Mouse (Mus musculus) heart, embryonic 15.5 days (tissue): ENCODE data around the gene Gba. TPM values are rescaled to one million over a fixed set of nuclear protein-coding genes. Genes with fewer than 3 reads are reported as not detected.
"Not testable (repeated sequence)": the region's sequence is repeated elsewhere in the genome, so short reads cannot be mapped to it uniquely, and the experiment has no call there.

Experiments
- ATAC-seq: fragments of 200-750 bp; cut with Nextera tagmentation; replicated peaks from 2 replicates; pipeline ENCODE4 v1.8.0; 2017; ENCODE audit warnings: low read depth, moderate TSS enrichment; ENCODE audit not compliant: insufficient number of reproducible peaks, insufficient read depth, low FRiP score
- H3K27ac ChIP-seq: fragments of 300-500 bp; sonication (generic); 2 replicates; pipeline ENCODE4 v1.5.1; 2015; ENCODE audit warnings: mild to moderate bottlenecking, inconsistent platforms
- H3K27me3 ChIP-seq: fragments of 300-500 bp; sonication (generic); 2 replicates; pipeline ENCODE4 v1.6.1; 2015; ENCODE audit warnings: inconsistent platforms
- H3K36me3 ChIP-seq: fragments of 300-500 bp; sonication (generic); 2 replicates; pipeline ENCODE4 v1.6.1; 2015; ENCODE audit warnings: mild to moderate bottlenecking, inconsistent platforms
- H3K4me1 ChIP-seq: fragments of 300-500 bp; sonication (generic); replicated peaks from 2 replicates; pipeline ENCODE4 v1.6.1; 2015; ENCODE audit warnings: inconsistent platforms
- H3K4me2 ChIP-seq: fragments of 300-500 bp; sonication (generic); 2 replicates; pipeline ENCODE4 v1.6.1; 2015; ENCODE audit warnings: inconsistent platforms, mild to moderate bottlenecking, moderate library complexity
- H3K4me3 ChIP-seq: fragments of 300-500 bp; sonication (generic); 2 replicates; pipeline ENCODE4 v1.5.1; 2015; ENCODE audit warnings: mild to moderate bottlenecking, inconsistent platforms
- H3K9ac ChIP-seq: fragments of 300-500 bp; sonication (generic); 2 replicates; pipeline ENCODE4 v1.6.1; 2015; ENCODE audit warnings: mild to moderate bottlenecking, inconsistent platforms
- H3K9me3 ChIP-seq: fragments of 300-500 bp; sonication (generic); replicated peaks from 2 replicates; pipeline ENCODE4 v1.6.1; 2016; ENCODE audit warnings: inconsistent platforms
- WGBS: fragments of 180-500 bp; shearing (Covaris S2); methylation state at CpG from one replicate; pipeline ENCODE4 v1.1.7; 2015; ENCODE audit warnings: mixed read lengths; 5-methylcytosine and 5-hydroxymethylcytosine counted together
- polyA plus RNA-seq: library from polyadenylated mRNA; unstranded; fragments of >200 nt; fragmentation: Nextera tagmentation; extraction: Ambion mirVana; gene quantifications from 2 replicates; pipeline ENCODE4 v1.2.1, GENCODE M21; 2015

Gba gene
- polyA plus RNA-seq: 27.3 and 34.7 TPM in 2 replicates

DNA sequence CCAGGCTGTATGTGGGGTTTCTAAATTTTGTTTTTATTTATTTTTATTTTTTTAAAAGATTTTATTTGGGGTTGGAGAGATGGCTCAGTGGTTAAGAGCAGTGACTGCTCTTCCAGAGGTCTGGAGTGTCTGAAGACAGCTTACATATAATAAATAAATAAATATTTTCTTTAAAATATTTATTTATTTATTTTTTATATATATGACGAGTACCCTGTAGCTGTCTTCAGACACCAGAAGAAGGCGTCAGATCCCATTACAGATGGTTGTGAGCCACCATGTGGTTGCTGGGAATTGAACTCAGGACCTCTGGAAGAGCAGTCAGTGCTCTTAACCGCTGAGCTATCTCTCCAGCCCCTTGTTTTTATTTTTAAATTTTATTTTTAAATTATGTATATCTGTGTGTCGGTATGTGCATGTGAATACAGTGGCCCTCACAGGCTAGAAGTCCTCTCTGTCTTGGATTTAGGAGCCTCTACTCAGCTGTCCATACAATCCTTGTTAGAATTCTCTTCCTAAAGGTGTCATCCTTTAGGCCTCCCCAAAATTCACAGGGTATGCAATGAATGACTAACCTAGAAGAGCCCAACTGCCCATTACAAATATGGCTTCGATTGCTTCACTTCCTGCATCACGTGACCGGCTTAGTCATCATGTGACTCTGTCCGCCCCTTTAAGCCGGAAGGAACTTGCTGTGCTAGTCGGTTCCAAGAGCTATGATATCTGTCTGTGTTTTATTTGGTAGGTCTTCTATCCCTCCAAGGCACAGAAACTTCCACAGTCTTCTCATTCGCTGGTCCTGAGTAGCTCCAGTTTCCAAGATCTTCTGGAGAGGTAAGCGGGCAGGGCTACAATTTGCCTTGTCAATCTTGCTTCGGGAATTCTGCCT, at the start of gene Gba:
TSS of gene Gba (plus strand) at position 676 of the 889 bp plus-strand sequence.
- peak; percentile 73 for ATAC-seq
- 24% methylated on average over 13 of the region's 13 CpGs for WGBS
- Histone ChIP-seq H3K27ac (peak within 1 kb of the TSS; percentile 5; the same call in 1 of the 2 replicates), H3K9me3 (no peaks in the 10 kb centered on the region), H3K27me3 (no peaks in the 10 kb centered on the region), H3K4me3 (peak within 1 kb of the TSS; percentile 52), H3K4me1 (peaks cover 5% of the 10 kb centered on the region), H3K36me3 (peaks cover 27% of the 10 kb centered on the region; the same call in 1 of the 2 replicates), H3K4me2 (peak within 1 kb of the TSS; percentile 70), H3K9ac (peak within 1 kb of the TSS; percentile 52)

DNA sequence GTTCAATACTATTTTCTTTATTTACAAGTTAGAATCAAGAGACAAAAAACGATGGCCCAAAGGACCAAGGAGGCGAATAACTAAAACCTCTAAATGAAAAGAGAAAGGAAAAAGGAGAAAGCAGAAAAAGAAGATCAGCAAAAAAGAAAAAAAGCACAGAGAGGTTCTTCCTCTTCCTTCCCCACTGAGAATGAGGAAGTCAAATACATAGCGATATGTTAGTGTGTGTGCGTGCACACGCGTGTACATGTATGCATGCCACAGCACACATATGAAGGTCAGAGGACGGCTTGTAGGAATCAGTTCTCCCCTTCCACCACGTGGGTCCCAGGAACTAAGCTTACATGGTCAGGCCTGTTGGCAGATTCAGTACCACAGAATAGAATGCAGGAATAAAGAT, 45.8 kb upstream of the Gba start:
- H3K27me3 ChIP-seq: peaks cover 43% of the 10 kb centered on the region
- H3K27ac ChIP-seq: no peak overlapping the region
- H3K36me3 ChIP-seq: no peaks in the 10 kb centered on the region
- 86% methylated on average over 8 of the region's 8 CpGs for WGBS
- H3K9me3 ChIP-seq: no peaks in the 10 kb centered on the region
- no peak overlapping the region for H3K9ac ChIP-seq
- no peak overlapping the region for H3K4me3 ChIP-seq
- peaks cover 17% of the 10 kb centered on the region for H3K4me1 ChIP-seq
- H3K4me2 ChIP-seq: no peak overlapping the region
- ATAC-seq: no peak

DNA sequence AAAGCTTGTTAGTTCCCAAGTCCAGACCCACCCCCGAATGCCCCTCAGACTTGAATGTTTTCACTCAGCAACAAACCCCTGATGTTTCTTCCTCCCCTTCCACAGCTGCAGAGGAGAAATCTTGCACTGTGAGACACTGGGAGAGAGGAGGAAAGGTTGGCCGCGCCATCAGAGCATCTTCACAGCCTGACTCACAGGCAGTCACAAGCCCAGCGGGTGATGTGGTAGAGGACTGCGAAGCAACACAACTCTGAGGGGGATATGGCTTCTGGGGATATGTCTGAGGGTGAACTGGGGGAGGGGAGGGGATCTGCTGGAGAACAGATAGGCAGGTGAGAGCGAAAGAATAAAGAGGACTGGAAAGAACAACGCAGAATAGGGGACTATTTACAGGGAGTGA, 44.1 kb upstream of the Gba start:
- Histone ChIP-seq H3K9me3 (no peaks in the 10 kb centered on the region), H3K4me2 (no peak overlapping the region), H3K9ac (no peak overlapping the region), H3K27ac (no peak overlapping the region), H3K4me1 (peaks cover 17% of the 10 kb centered on the region), H3K27me3 (peaks cover 29% of the 10 kb centered on the region), H3K4me3 (0 out of 2 replicates have a peak overlapping the region, but pooled peaks have one; percentile 67), H3K36me3 (no peaks in the 10 kb centered on the region)
- no peak for ATAC-seq
- 18% methylated on average over 7 of the region's 7 CpGs for WGBS

DNA sequence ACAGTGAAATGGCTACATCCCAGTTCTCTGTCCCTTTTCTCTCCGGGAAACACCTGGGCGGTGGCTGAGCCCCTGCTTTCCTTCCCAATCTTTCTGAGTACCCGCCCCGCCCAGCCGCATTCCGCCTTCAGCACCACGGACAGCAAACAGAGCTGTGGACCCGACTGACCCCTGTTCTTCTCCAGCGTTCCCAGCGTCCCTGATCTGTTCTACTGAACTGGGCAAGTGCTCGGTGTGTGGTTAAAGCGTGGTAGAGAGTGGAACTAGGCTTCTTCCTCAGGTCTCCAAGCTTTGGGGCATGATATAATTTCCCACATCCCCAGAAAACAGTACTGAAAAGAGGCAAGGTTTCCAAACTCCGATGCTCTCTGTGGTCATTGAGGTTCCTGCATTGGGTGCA, 43.5 kb upstream of the Gba start:
- H3K27ac ChIP-seq: no peak overlapping the region
- H3K36me3 ChIP-seq: no peaks in the 10 kb centered on the region
- H3K4me2 ChIP-seq: peak overlapping the region; percentile 100
- WGBS: 3% methylated on average over 13 of the region's 13 CpGs
- H3K4me1 ChIP-seq: peaks cover 23% of the 10 kb centered on the region
- H3K4me3 ChIP-seq: peak overlapping the region; percentile 67
- H3K9me3 ChIP-seq: no peaks in the 10 kb centered on the region
- no peak for ATAC-seq
- H3K27me3 ChIP-seq: peaks cover 29% of the 10 kb centered on the region
- 0 out of 2 replicates have a peak overlapping the region, but pooled peaks have one; percentile 46 for H3K9ac ChIP-seq

DNA sequence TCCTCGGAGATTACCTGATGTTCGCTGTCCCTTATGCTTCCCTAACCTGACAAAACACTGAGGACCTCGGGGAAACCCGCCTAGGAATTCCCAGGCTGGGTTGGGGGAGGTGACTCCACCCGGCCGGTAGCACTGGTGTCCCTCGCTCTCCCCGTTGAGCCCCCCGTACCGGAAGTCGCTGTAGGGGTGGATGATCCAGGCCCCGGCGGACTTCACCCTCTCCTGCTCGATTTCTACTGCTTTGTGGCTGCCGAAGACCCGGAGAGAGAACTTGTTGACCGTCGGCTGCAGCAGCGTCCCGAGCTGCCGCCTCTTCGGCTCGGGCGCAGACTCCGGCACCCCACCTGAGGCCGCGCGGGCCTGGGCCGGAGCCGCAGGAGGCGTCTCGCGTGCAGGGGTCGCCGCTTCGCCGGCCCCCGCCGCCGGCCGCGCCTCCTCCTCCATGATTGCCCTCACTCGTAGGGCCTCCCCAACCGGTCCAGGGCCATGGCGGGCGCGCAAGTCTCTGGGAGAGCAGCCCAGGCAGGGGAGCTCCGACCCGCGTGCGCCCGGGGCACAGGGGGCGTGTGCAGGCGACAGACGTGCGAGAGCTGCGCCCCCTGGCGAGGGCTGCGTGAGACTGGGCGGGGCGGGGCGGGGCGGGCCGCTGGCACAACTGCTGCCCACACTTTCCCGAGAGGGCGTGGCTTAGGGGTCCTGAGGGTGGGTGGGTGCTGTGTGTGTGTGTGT, 42.9 kb upstream of the Gba start, which contains the start of gene Hcn3:
TSS of gene Hcn3 (minus strand) at position 581 of the 729 bp plus-strand sequence.
- Histone ChIP-seq H3K4me3 (peak within 1 kb of the TSS; percentile 67), H3K27me3 (peaks cover 28% of the 10 kb centered on the region), H3K9me3 (no peaks in the 10 kb centered on the region), H3K36me3 (no peaks in the 10 kb centered on the region), H3K27ac (no peak within 1 kb of the TSS), H3K9ac (peak within 1 kb of the TSS; percentile 46), H3K4me2 (peak within 1 kb of the TSS; percentile 100), H3K4me1 (peaks cover 23% of the 10 kb centered on the region)
- WGBS: under 1% methylated on average over 65 of the region's 66 CpGs
- peak; percentile 70 for ATAC-seq

DNA sequence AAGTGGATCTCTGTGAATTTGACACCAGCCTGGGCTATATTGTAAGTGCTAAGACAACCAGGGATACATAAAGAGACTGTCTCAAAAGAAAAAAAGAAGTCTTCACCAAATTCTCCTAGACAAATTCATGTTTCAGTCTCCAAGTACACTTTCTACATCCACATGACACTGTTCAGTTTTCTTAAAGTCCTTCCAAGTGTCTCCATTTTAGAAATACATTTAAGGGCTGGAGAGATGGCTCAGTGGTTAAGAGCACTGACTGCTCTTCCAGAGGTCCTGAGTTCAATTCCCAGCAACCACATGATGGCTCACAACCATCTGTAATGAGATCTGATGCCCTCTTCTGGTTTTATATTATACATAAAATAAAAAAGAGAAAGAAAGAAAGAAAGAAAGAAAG, 41.5 kb upstream of the Gba start:
- H3K9me3 ChIP-seq, H3K9ac ChIP-seq, ATAC-seq, H3K4me2 ChIP-seq, H3K27ac ChIP-seq, H3K4me3 ChIP-seq, H3K36me3 ChIP-seq: not testable (repeated sequence)
- Histone ChIP-seq H3K27me3 (peaks cover 25% of the 10 kb centered on the region), H3K4me1 (peaks cover 33% of the 10 kb centered on the region)

DNA sequence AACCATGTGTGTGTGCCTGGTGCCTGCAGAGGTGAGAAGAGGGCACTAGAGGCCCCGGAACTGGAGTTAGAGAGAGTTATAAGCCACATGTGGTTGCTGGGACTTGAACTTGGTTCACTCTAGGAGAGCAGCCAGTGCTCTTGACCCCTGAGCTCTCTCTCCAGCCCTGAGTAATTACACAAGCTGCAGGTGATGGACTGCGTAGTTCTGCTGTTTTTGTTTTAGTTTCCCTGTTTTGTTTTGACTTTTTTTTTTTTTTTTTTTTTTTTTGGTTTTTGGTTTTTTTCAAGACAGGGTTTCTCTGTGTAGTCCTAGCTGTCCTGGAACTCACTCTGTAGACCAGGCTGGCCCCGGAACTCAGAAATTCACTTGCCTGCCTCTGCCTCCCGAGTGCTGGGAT, 40.9 kb upstream of the Gba start:
- H3K27me3 ChIP-seq: peaks cover 25% of the 10 kb centered on the region
- peaks cover 38% of the 10 kb centered on the region for H3K4me1 ChIP-seq
- no peak overlapping the region for H3K9ac ChIP-seq
- WGBS: 69% methylated on average over 4 of the region's 4 CpGs
- H3K4me2 ChIP-seq: no peak overlapping the region
- H3K9me3 ChIP-seq: no peaks in the 10 kb centered on the region
- no peak overlapping the region for H3K4me3 ChIP-seq
- ATAC-seq: no peak
- no peak overlapping the region for H3K27ac ChIP-seq
- peaks cover 4% of the 10 kb centered on the region; the same call in 1 of the 2 replicates for H3K36me3 ChIP-seq

DNA sequence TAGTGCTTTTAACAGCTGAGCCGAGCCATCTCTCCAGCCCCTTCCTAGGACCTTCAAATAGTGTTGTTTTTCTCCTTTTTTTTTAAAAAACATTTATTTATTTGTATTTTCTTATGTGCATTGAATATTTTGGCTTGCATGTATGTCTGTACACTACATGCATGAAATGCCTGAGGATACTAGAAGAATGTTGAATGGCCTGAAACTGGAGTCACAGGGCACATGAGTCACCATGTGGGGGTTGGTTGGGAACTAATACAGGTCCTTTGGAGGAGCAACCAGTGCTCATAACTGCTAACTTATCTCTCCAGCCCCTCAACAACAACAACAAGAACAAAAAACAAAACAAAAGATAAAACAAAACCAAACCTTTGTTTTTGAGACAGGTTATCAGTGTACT, 39.6 kb upstream of the Gba start:
- H3K4me1 ChIP-seq: peaks cover 39% of the 10 kb centered on the region
- H3K27ac ChIP-seq: no peak overlapping the region
- H3K27me3 ChIP-seq: peaks cover 18% of the 10 kb centered on the region
- H3K9me3 ChIP-seq: no peaks in the 10 kb centered on the region
- no peak overlapping the region for H3K4me2 ChIP-seq
- 75% methylated on average over 1 of the region's 1 CpGs for WGBS
- no peak overlapping the region for H3K4me3 ChIP-seq
- no peak for ATAC-seq
- H3K9ac ChIP-seq: no peak overlapping the region
- H3K36me3 ChIP-seq: peaks cover 15% of the 10 kb centered on the region

DNA sequence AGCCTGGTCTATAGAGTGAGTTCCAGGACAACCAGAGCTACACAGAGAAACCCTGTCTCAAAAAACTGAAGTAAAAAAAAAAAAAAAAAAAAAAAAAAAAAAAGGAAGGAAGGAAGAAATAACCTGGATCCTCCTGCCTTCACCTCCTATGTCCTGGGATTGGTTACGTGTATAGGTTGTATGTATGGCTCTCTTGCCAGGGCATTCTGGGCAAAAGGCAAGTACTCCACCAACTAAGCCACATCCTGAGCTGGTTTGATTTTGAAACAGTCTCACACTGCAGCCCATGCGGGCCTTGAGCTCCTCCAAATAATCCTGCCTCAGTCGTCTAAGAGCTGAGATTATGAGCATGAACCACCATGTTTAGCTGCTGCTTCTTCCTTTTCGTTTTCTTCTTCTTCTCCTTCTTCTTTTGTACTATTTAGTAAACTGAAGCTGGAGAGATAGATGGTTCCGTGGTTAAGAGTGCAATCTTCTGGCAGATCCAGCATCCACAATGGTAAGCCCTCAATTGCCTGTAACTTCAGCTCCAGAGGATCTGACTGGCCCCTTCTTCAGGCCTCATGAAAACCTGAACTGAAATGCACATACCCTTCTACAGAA, 39.0 kb upstream of the Gba start:
- WGBS: 68% methylated on average over 5 of the region's 5 CpGs

DNA sequence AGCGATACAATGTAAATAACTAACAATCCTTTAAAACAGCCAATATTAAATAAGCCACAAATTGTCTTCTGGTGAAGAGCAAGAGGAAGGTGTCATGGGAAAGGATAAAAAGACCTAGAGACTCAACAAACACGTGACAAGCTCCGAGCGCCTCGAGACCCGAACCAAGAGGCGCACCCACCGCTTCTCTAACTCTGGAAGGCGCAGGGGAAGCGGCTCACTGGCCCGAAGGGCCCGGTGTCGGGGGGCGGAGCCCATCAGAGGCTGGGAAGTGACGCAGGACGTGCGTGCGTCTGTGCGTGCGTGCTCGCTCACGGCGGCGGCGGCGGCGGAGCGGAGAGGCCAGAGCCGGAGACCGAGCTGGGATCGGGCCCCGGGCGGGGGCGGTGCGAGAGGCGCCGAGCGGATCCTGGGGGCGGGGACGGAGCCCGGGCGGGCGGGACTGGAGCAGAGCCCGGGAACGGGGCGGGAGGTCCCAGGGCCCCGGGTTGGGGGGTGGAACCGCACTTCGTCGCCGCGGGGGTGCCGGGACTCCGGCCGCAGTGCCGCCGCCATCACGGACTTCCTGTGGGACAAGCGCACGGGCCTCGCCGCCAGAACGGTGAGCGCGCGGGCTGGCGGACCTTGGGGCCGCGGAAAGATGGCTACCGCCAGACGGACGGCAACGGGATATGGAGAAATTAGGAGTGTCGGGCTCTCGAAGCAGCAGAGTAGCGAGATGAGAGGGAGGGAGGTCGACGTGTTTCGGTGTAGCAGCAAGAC, 38.0 kb upstream of the Gba start, which contains the start of gene Clk2:
TSS of gene Clk2 (plus strand) at position 290 of the 762 bp plus-strand sequence.
- H3K9ac ChIP-seq: peak within 1 kb of the TSS; percentile 95
- ATAC-seq: peak; percentile 95
- H3K4me2 ChIP-seq: peak within 1 kb of the TSS; percentile 74
- peaks cover 30% of the 10 kb centered on the region for H3K36me3 ChIP-seq
- H3K4me1 ChIP-seq: peaks cover 30% of the 10 kb centered on the region
- peak within 1 kb of the TSS; percentile 98 for H3K27ac ChIP-seq
- H3K4me3 ChIP-seq: peak within 1 kb of the TSS; percentile 94
- no peaks in the 10 kb centered on the region for H3K9me3 ChIP-seq
- H3K27me3 ChIP-seq: peaks cover 4% of the 10 kb centered on the region
- under 1% methylated on average over 78 of the region's 79 CpGs for WGBS

More for the DNA sequence above, 39.0 kb upstream of the Gba start:
- 0 out of 2 replicates have a peak overlapping the region, but pooled peaks have one; percentile 98 for H3K27ac ChIP-seq
- peak overlapping the region; percentile 94 for H3K4me3 ChIP-seq
- peaks cover 39% of the 10 kb centered on the region for H3K4me1 ChIP-seq
- ATAC-seq: no peak
- H3K36me3 ChIP-seq: peaks cover 21% of the 10 kb centered on the region
- H3K4me2 ChIP-seq: peak overlapping the region; percentile 74
- peak overlapping the region; percentile 95 for H3K9ac ChIP-seq
- no peaks in the 10 kb centered on the region for H3K9me3 ChIP-seq
- peaks cover 12% of the 10 kb centered on the region for H3K27me3 ChIP-seq
